Mouse (Mus musculus) lung, postnatal 0 days (tissue): ENCODE results near the gene Aldh1l1. TPM values are rescaled to one million over a fixed set of nuclear protein-coding genes. Genes with fewer than 3 reads are reported as not detected.

Source experiments
- ATAC-seq: fragments of 200-750 bp; cut with Nextera tagmentation; 2 replicates; pipeline ENCODE4 v1.8.0; 2017; ENCODE audit warnings: moderate library complexity
- DNase-seq: peaks from one replicate; pipeline ENCODE4 v3.0.0-alpha.2; 2016; ENCODE audit warnings: low spot score
- H3K27ac ChIP-seq: fragments of 300-500 bp; sonication (generic); 2 replicates; pipeline ENCODE4 v1.5.1; 2014; ENCODE audit warnings: antibody characterized with exemption, mild to moderate bottlenecking, low read length, mixed read lengths
- H3K27me3 ChIP-seq: fragments of 300-500 bp; sonication (generic); replicated peaks from 2 replicates; pipeline ENCODE4 v1.6.1; 2014; ENCODE audit warnings: low read length, mixed read lengths; ENCODE audit not compliant: insufficient read depth
- H3K36me3 ChIP-seq: fragments of 300-500 bp; sonication (generic); 2 replicates; pipeline ENCODE4 v1.6.1; 2014; ENCODE audit warnings: low read length, mixed read lengths; ENCODE audit not compliant: insufficient read depth
- H3K4me1 ChIP-seq: fragments of 300-500 bp; sonication (generic); 2 replicates; pipeline ENCODE4 v1.6.1; 2014; ENCODE audit warnings: antibody characterized with exemption, low read depth, low read length, mixed read lengths; ENCODE audit not compliant: insufficient read depth
- H3K4me2 ChIP-seq: fragments of 300-500 bp; sonication (generic); replicated peaks from 2 replicates; pipeline ENCODE4 v1.6.1; 2014; ENCODE audit warnings: low read depth, mild to moderate bottlenecking, low read length, moderate library complexity, mixed read lengths
- H3K4me3 ChIP-seq: fragments of 300-500 bp; sonication (generic); 2 replicates; pipeline ENCODE4 v1.5.1; 2014; ENCODE audit warnings: low read depth, low read length
- H3K9ac ChIP-seq: fragments of 300-500 bp; sonication (generic); replicated peaks from 2 replicates; pipeline ENCODE4 v1.6.1; 2014; ENCODE audit warnings: low read depth, mild to moderate bottlenecking
- H3K9me3 ChIP-seq: fragments of 300-500 bp; sonication (generic); 2 replicates; pipeline ENCODE4 v1.6.1; 2016; ENCODE audit warnings: low read length, mixed read lengths
- CTCF ChIP-seq: IDR thresholded peaks from 2 replicates; pipeline ENCODE4 v1.5.1; 2016; ENCODE audit warnings: antibody characterized with exemption, mild to moderate bottlenecking
- EP300 ChIP-seq: IDR thresholded peaks from 2 replicates; pipeline ENCODE4 v1.6.1; 2016; ENCODE audit warnings: antibody characterized with exemption, mild to moderate bottlenecking, control low read depth
- WGBS: fragments of 180-500 bp; shearing (Covaris S2); extraction: QIAGEN DNeasy Blood & Tissue Kit; methylation state at CpG from one replicate; pipeline ENCODE4 v1.1.7; 2014; 5-methylcytosine and 5-hydroxymethylcytosine counted together
- polyA plus RNA-seq: library from polyadenylated mRNA; unstranded; fragments of >200 nt; fragmentation: Nextera tagmentation; extraction: Ambion mirVana; gene quantifications from 2 replicates; pipeline ENCODE4 v1.2.1, GENCODE M21; 2015

Gene Aldh1l1
- polyA plus RNA-seq, 1 experiment from 2014 or later, result 4.8 TPM

GRCm38 (mm10) chr6:90540520-90540919 lies 54.3 kb downstream of the Aldh1l1 start:
- H3K9ac ChIP-seq, result no peak overlapping the region
- no peaks in the 10 kb centered on the region for H3K9me3 ChIP-seq
- H3K27me3 ChIP-seq, result no peaks in the 10 kb centered on the region
- no peaks in the 10 kb centered on the region for H3K4me1 ChIP-seq
- no peak for DNase-seq
- 100% methylated on average over 1 of the region's 1 CpGs for WGBS
- no peak overlapping the region for H3K4me2 ChIP-seq
- TF ChIP-seq EP300, result no peak
- TF ChIP-seq CTCF, result no peak
- no peaks in the 10 kb centered on the region for H3K36me3 ChIP-seq
- ATAC-seq, result no peak
- H3K27ac ChIP-seq, result no peak overlapping the region
- H3K4me3 ChIP-seq, result no peak overlapping the region

- Histone ChIP-seq H3K4me3 (no peak overlapping the region), H3K4me2 (no peak overlapping the region), H3K9me3 (no peaks in the 10 kb centered on the region), H3K27ac (no peak overlapping the region), H3K27me3 (no peaks in the 10 kb centered on the region), H3K36me3 (no peaks in the 10 kb centered on the region), H3K9ac (no peak overlapping the region), H3K4me1 (no peaks in the 10 kb centered on the region)
- DNase-seq (no peak), ATAC-seq (no peak)
- TF ChIP-seq EP300 (no peak), CTCF (no peak)
- WGBS, result 74% methylated on average over 5 of the region's 5 CpGs
Observed at GRCm38 (mm10) chr6:90541367-90541772, 55.1 kb downstream of the Aldh1l1 start.

GRCm38 (mm10) chr6:90544433-90544832 lies 58.2 kb downstream of the Aldh1l1 start:
- Histone ChIP-seq H3K9me3 (no peaks in the 10 kb centered on the region), H3K9ac (no peak overlapping the region), H3K4me3 (no peak overlapping the region), H3K36me3 (no peaks in the 10 kb centered on the region), H3K27me3 (no peaks in the 10 kb centered on the region), H3K4me1 (no peaks in the 10 kb centered on the region), H3K27ac (no peak overlapping the region), H3K4me2 (no peak overlapping the region)
- WGBS, result 47% methylated on average over 2 of the region's 2 CpGs
- no peak for DNase-seq
- no peak for ATAC-seq
- TF ChIP-seq CTCF (no peak), EP300 (no peak)

- TF ChIP-seq EP300, result no peak
- TF ChIP-seq CTCF, result no peak
- DNase-seq (no peak), ATAC-seq (no peak)
- 70% methylated on average over 3 of the region's 3 CpGs for WGBS
- Histone ChIP-seq H3K9me3 (no peaks in the 10 kb centered on the region), H3K4me2 (no peak overlapping the region), H3K27ac (no peak overlapping the region), H3K4me3 (no peak overlapping the region), H3K27me3 (no peaks in the 10 kb centered on the region), H3K36me3 (no peaks in the 10 kb centered on the region), H3K9ac (no peak overlapping the region), H3K4me1 (peaks cover 2% of the 10 kb centered on the region; the same call in 1 of the 2 replicates)
Observed at GRCm38 (mm10) chr6:90546274-90546673, 60.0 kb downstream of the Aldh1l1 start.

- H3K4me3 ChIP-seq, result no peak overlapping the region
- peaks cover 2% of the 10 kb centered on the region; the same call in 1 of the 2 replicates for H3K4me1 ChIP-seq
- DNase-seq (no peak), ATAC-seq (no peak)
- H3K27ac ChIP-seq, result no peak overlapping the region
- no peak overlapping the region for H3K9ac ChIP-seq
- no peak for TF ChIP-seq EP300
- TF ChIP-seq CTCF, result no peak
- H3K36me3 ChIP-seq, result no peaks in the 10 kb centered on the region
- WGBS, result 65% methylated on average over 3 of the region's 3 CpGs
- no peaks in the 10 kb centered on the region for H3K27me3 ChIP-seq
- H3K4me2 ChIP-seq, result no peak overlapping the region
- H3K9me3 ChIP-seq, result no peaks in the 10 kb centered on the region
Observed at GRCm38 (mm10) chr6:90547041-90547440, 60.8 kb downstream of the Aldh1l1 start.

GRCm38 (mm10) chr6:90550161-90550912 lies 64.1 kb downstream of the Aldh1l1 start:
- TF ChIP-seq EP300 (no peak; the same call in 1 of the 2 replicates), CTCF (no peak)
- Histone ChIP-seq H3K9me3 (no peaks in the 10 kb centered on the region), H3K27me3 (no peaks in the 10 kb centered on the region), H3K36me3 (no peaks in the 10 kb centered on the region), H3K4me2 (peak overlapping the region; percentile 63), H3K4me3 (peak overlapping the region; percentile 33), H3K27ac (peak overlapping the region; percentile 43), H3K4me1 (peaks cover 2% of the 10 kb centered on the region; the same call in 1 of the 2 replicates), H3K9ac (peak overlapping the region; percentile 32; the same call in 1 of the 2 replicates)
- ATAC-seq (peak; percentile 98), DNase-seq (peak; percentile 84)
- WGBS, result 12% methylated on average over 25 of the region's 25 CpGs
